Mouse (Mus musculus) forebrain, postnatal 0 days (tissue): ENCODE data around the gene Inpp4b. TPM values are rescaled to one million over a fixed set of nuclear protein-coding genes. Genes with fewer than 3 reads are reported as not detected.

Experiments
- ATAC-seq: fragments of 200-750 bp; cut with Nextera tagmentation; 2 replicates; pipeline ENCODE4 v1.8.0; 2017; ENCODE audit warnings: mild to moderate bottlenecking, moderate library complexity
- DNase-seq: peaks from one replicate; pipeline ENCODE4 v3.0.0-alpha.2; 2015
- H3K27ac ChIP-seq: fragments of 300-500 bp; sonication (generic); 2 replicates; pipeline ENCODE4 v1.5.1; 2014; ENCODE audit warnings: low read depth, mild to moderate bottlenecking, antibody characterized with exemption, low read length, moderate library complexity, mixed read lengths
- H3K27me3 ChIP-seq: fragments of 300-500 bp; sonication (generic); 2 replicates; pipeline ENCODE4 v1.6.1; 2014; ENCODE audit warnings: mild to moderate bottlenecking, low read length, mixed read lengths; ENCODE audit not compliant: insufficient read depth
- H3K36me3 ChIP-seq: fragments of 300-500 bp; sonication (generic); 2 replicates; pipeline ENCODE4 v1.6.1; 2014; ENCODE audit warnings: mild to moderate bottlenecking, moderate library complexity; ENCODE audit not compliant: insufficient read depth
- H3K4me1 ChIP-seq: fragments of 300-500 bp; sonication (generic); 2 replicates; pipeline ENCODE4 v1.6.1; 2014; ENCODE audit warnings: antibody characterized with exemption; ENCODE audit not compliant: insufficient read depth
- H3K4me2 ChIP-seq: fragments of 300-500 bp; sonication (generic); 2 replicates; pipeline ENCODE4 v1.6.1; 2014; ENCODE audit warnings: low read depth, mild to moderate bottlenecking, moderate library complexity
- H3K4me3 ChIP-seq: fragments of 300-500 bp; sonication (generic); 2 replicates; pipeline ENCODE4 v1.5.1; 2014; ENCODE audit warnings: low read depth, low read length, mixed read lengths
- H3K9ac ChIP-seq: fragments of 300-500 bp; sonication (generic); 2 replicates; pipeline ENCODE4 v1.6.1; 2014; ENCODE audit warnings: mild to moderate bottlenecking
- H3K9me3 ChIP-seq: fragments of 300-500 bp; sonication (generic); 2 replicates; pipeline ENCODE4 v1.6.1; 2016; ENCODE audit warnings: low read length
- CTCF ChIP-seq: sonication (generic); IDR thresholded peaks from 2 replicates; pipeline ENCODE4 v1.5.1; 2016; ENCODE audit warnings: antibody characterized with exemption, control low read depth, low read depth
- WGBS: fragments of 180-500 bp; shearing (Covaris S2); extraction: QIAGEN DNeasy Blood & Tissue Kit; methylation state at CpG from one replicate; pipeline ENCODE4 v1.1.7; 2014; 5-methylcytosine and 5-hydroxymethylcytosine counted together
- polyA plus RNA-seq: library from polyadenylated mRNA; unstranded; fragments of >200 nt; fragmentation: Nextera tagmentation; extraction: Ambion mirVana; gene quantifications from 2 replicates; pipeline ENCODE4 v1.2.1, GENCODE M21; 2015
- total RNA-seq: library from RNA; depleted of rRNA; stranded (reverse); fragments of >200 nt; gene quantifications from 2 replicates; pipeline ENCODE4 v1.2.3, GENCODE M21; 2014; rRNA removed

The Inpp4b gene
- 8.1 and 10.6 TPM in 2 replicates for total RNA-seq
- 4.0 and 6.7 TPM in 2 replicates for polyA plus RNA-seq

- peak; percentile 23 for TF ChIP-seq CTCF
- no peaks in the 10 kb centered on the region for H3K27me3 ChIP-seq
- WGBS = under 1% methylated on average over 46 of the region's 46 CpGs
- 0 out of 2 replicates have a peak, but pooled peaks cover 7% of the 10 kb centered on the region for H3K9me3 ChIP-seq
- H3K4me1 ChIP-seq = 0 out of 2 replicates have a peak, but pooled peaks cover 5% of the 10 kb centered on the region
- H3K9ac ChIP-seq = peak within 1 kb of the TSS; percentile 58
- peak within 1 kb of the TSS; percentile 64 for H3K27ac ChIP-seq
- H3K4me2 ChIP-seq = peak within 1 kb of the TSS; percentile 75
- peak; percentile 73 for DNase-seq
- H3K36me3 ChIP-seq = no peaks in the 10 kb centered on the region
- ATAC-seq = peak; percentile 91
- peak within 1 kb of the TSS; percentile 64 for H3K4me3 ChIP-seq
These were observed at the start of gene Inpp4b for GRCm38 (mm10) chr8:81342236-81342998. TSS of gene Inpp4b (plus strand) at chr8:81342556.

GRCm38 (mm10) chr8:81335250-81335649 lies 7.1 kb upstream of the Inpp4b start:
- Histone ChIP-seq H3K9me3 (0 out of 2 replicates have a peak, but pooled peaks cover 7% of the 10 kb centered on the region), H3K4me2 (no peak overlapping the region), H3K27me3 (no peaks in the 10 kb centered on the region), H3K36me3 (no peaks in the 10 kb centered on the region), H3K4me3 (no peak overlapping the region), H3K9ac (no peak overlapping the region), H3K4me1 (no peaks in the 10 kb centered on the region), H3K27ac (no peak overlapping the region)
- no peak for DNase-seq
- WGBS = 80% methylated on average over 2 of the region's 2 CpGs
- no peak for ATAC-seq
- no peak for TF ChIP-seq CTCF

DNA sequence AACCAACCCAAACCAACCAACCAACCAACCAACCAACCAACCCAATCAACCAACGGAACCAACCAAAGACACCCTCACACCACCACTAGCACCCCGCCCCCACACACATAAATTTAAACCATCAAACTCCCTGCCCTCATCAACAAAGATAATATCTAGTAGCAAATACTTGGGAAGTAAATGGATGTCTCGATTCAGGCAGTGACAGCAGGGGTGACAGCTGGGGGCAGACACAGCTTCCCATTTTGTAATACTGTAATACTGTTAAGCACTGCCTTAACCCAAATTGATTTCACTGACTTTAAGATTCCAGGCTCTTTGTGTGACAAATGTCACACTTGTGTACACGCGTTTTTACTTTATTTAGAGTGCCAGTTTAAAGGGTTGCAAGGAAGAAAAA lies 1.2 kb upstream of the Inpp4b start:
- H3K9ac ChIP-seq = peak overlapping the region; percentile 58; the same call in 1 of the 2 replicates
- no peak overlapping the region for H3K27ac ChIP-seq
- no peaks in the 10 kb centered on the region for H3K36me3 ChIP-seq
- TF ChIP-seq CTCF = no peak
- ATAC-seq (peak; percentile 10; the same call in 1 of the 2 replicates), DNase-seq (no peak)
- H3K4me2 ChIP-seq = peak overlapping the region; percentile 75
- no peaks in the 10 kb centered on the region for H3K27me3 ChIP-seq
- WGBS = 47% methylated on average over 5 of the region's 5 CpGs
- peak overlapping the region; percentile 64 for H3K4me3 ChIP-seq
- 0 out of 2 replicates have a peak, but pooled peaks cover 5% of the 10 kb centered on the region for H3K4me1 ChIP-seq
- H3K9me3 ChIP-seq = 0 out of 2 replicates have a peak, but pooled peaks cover 7% of the 10 kb centered on the region

GRCm38 (mm10) chr8:81341591-81342235 lies 643 bp upstream of the Inpp4b start:
- 2% methylated on average over 21 of the region's 23 CpGs for WGBS
- peak; percentile 58 for TF ChIP-seq CTCF
- peak overlapping the region; percentile 58 for H3K9ac ChIP-seq
- H3K4me3 ChIP-seq = peak overlapping the region; percentile 64
- no peaks in the 10 kb centered on the region for H3K36me3 ChIP-seq
- peak overlapping the region; percentile 75 for H3K4me2 ChIP-seq
- ATAC-seq = peak; percentile 56
- 0 out of 2 replicates have a peak, but pooled peaks cover 5% of the 10 kb centered on the region for H3K4me1 ChIP-seq
- no peaks in the 10 kb centered on the region for H3K27me3 ChIP-seq
- peak; percentile 67 for DNase-seq
- 0 out of 2 replicates have a peak, but pooled peaks cover 7% of the 10 kb centered on the region for H3K9me3 ChIP-seq
- peak overlapping the region; percentile 64; the same call in 1 of the 2 replicates for H3K27ac ChIP-seq

DNA sequence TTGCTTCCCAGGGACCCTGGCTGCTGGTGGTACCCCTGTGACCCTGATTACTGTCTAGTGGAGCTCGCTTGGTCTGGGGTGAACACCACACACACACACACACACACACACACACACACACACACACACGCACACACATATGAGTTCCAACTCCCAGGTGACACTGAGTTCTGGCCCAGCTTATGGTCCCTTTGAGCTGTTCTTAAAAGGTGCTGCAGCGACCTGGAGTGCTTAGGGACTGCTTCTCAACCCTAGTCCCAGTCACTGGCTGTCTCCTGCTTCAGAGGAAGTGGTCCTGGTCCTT lies 595 bp downstream of the Inpp4b start:
- TF ChIP-seq CTCF = no peak
- Histone ChIP-seq H3K9ac (peak overlapping the region; percentile 58), H3K36me3 (no peaks in the 10 kb centered on the region), H3K27me3 (no peaks in the 10 kb centered on the region), H3K4me2 (peak overlapping the region; percentile 75), H3K4me3 (peak overlapping the region; percentile 64), H3K9me3 (0 out of 2 replicates have a peak, but pooled peaks cover 7% of the 10 kb centered on the region), H3K27ac (no peak overlapping the region), H3K4me1 (0 out of 2 replicates have a peak, but pooled peaks cover 5% of the 10 kb centered on the region)
- WGBS = 33% methylated on average over 3 of the region's 3 CpGs
- ATAC-seq (no peak), DNase-seq (no peak)

- Histone ChIP-seq H3K27ac (no peak overlapping the region), H3K4me2 (no peak overlapping the region), H3K36me3 (no peaks in the 10 kb centered on the region), H3K4me1 (0 out of 2 replicates have a peak, but pooled peaks cover 5% of the 10 kb centered on the region), H3K9ac (no peak overlapping the region), H3K9me3 (no peaks in the 10 kb centered on the region), H3K4me3 (no peak overlapping the region), H3K27me3 (no peaks in the 10 kb centered on the region; the same call in 1 of the 2 replicates)
- ATAC-seq (no peak), DNase-seq (no peak)
- no peak for TF ChIP-seq CTCF
- WGBS = 88% methylated on average over 2 of the region's 2 CpGs
These were observed 2.9 kb downstream of the Inpp4b start for GRCm38 (mm10) chr8:81345170-81345697.
